Comparison of ENCODE assay signal across 10 mouse cellular contexts in genomic region chr12:29349146-29349850, GRCm38 (mm10).
DNase-seq lines count a peak whose midpoint lies in the region; ATAC-seq lines count a peak whose summit lies in the region.
"Had no signal": no experiment of that assay in that cellular context is flagged by ENCODE, and none has a peak within 500 bp of the region (broad histone marks: within the 10 kb centered on the region; RNA-seq: fewer than 3 reads in every experiment).

No protein-coding gene starts in this region.

- H3K4me3 ChIP-seq in hindbrain, embryonic 10.5 days, result no peak overlapping the region
- H3K4me3 ChIP-seq in hindbrain, embryonic 11.5 days (ENCODE audit: low read depth, low read length), result no peak overlapping the region
- H3K4me3 ChIP-seq: myocyte had no signal

- H3K36me3 ChIP-seq in hindbrain, embryonic 10.5 days, result no peaks in the 10 kb centered on the region
- H3K36me3 ChIP-seq in hindbrain, embryonic 11.5 days (ENCODE audit: control insufficient read depth, insufficient read depth, low read length), result no peaks in the 10 kb centered on the region

- DNase-seq in hindbrain, embryonic 10.5 days (ENCODE audit: low spot score), result no peak
- no peak for DNase-seq in hindbrain, embryonic 11.5 days (ENCODE audit: low spot score)
- peak; percentile 4 for DNase-seq in ovary, postnatal 14 days (ENCODE audit: low spot score)
- DNase-seq in ovary, postnatal 36 days (ENCODE audit: low spot score), result no peak
- peak; percentile 22 to 34 for DNase-seq in cerebellum, postnatal 36 days
- no peak for DNase-seq in spleen, postnatal 14 days (ENCODE audit: low spot score in 2 of 2)
- no peak for DNase-seq in natural killer cell, adult 2 months (ENCODE audit: low spot score in 2 of 2)
- DNase-seq: thymus, postnatal 36 days had no signal

- H3K27me3 ChIP-seq in hindbrain, embryonic 10.5 days (ENCODE audit: insufficient read depth, poor library complexity, severe bottlenecking), result no peaks in the 10 kb centered on the region
- H3K27me3 ChIP-seq in hindbrain, embryonic 11.5 days (ENCODE audit: control insufficient read depth, insufficient read depth, low read length), result no peaks in the 10 kb centered on the region; the same call in 1 of the 2 replicates

- no peak for ATAC-seq in hindbrain, embryonic 11.5 days (ENCODE audit: low FRiP score)

- WGBS in hindbrain, embryonic 10.5 days, result 77% methylated on average over 9 of the region's 9 CpGs
- 76% methylated on average over 9 of the region's 9 CpGs for WGBS in hindbrain, embryonic 11.5 days

- no peak overlapping the region for H3K9ac ChIP-seq in hindbrain, embryonic 11.5 days (ENCODE audit: low read depth, low read length)
- H3K9ac ChIP-seq: liver, embryonic 14.5 days had no signal

- H3K4me1 ChIP-seq in hindbrain, embryonic 10.5 days (replicated peaks), result peaks cover 11% of the 10 kb centered on the region
- H3K4me1 ChIP-seq in hindbrain, embryonic 11.5 days (replicated peaks; ENCODE audit: control insufficient read depth, insufficient read depth, low read length), result no peaks in the 10 kb centered on the region; the same call in 1 of the 2 replicates

- no peaks in the 10 kb centered on the region for H3K9me3 ChIP-seq in hindbrain, embryonic 10.5 days
- no peaks in the 10 kb centered on the region for H3K9me3 ChIP-seq in hindbrain, embryonic 11.5 days (ENCODE audit: control insufficient read depth, low read length)

- H3K4me2 ChIP-seq in hindbrain, embryonic 11.5 days (replicated peaks; ENCODE audit: low read depth, low read length), result no peak overlapping the region

- peak overlapping the region; percentile 23; the same call in 1 of the 2 replicates for H3K27ac ChIP-seq in hindbrain, embryonic 10.5 days
- H3K27ac ChIP-seq in hindbrain, embryonic 11.5 days (ENCODE audit: low read depth, low read length), result no peak overlapping the region
- H3K27ac ChIP-seq: liver, embryonic 14.5 days had no signal

Comparison
In these comparisons a context has a peak if more than half of its experiments do, and no peak if none do; other contexts are left out.
1. DNase-seq: peak in ovary, postnatal 14 days (single experiment) and cerebellum, postnatal 36 days (2 of 2); none in hindbrain, embryonic 10.5 days (single experiment), hindbrain, embryonic 11.5 days (single experiment), ovary, postnatal 36 days (single experiment), spleen, postnatal 14 days (0 of 2) and natural killer cell, adult 2 months (0 of 2).